Mouse (Mus musculus) midbrain, embryonic 16.5 days (tissue): ENCODE measurements around the gene Cpeb2. TPM values are rescaled to one million over a fixed set of nuclear protein-coding genes. Genes with fewer than 3 reads are reported as not detected.
A peak's percentile ranks its signal among the peaks of the same experiment; 100 is the strongest.

Source experiments
- ATAC-seq: fragments of 200-750 bp; cut with Nextera tagmentation; 2 replicates; pipeline ENCODE4 v1.8.0; 2017; ENCODE audit warnings: moderate TSS enrichment
- H3K27ac ChIP-seq: fragments of 300-500 bp; sonication (generic); 2 replicates; pipeline ENCODE4 v1.5.1; 2014; ENCODE audit warnings: mild to moderate bottlenecking, low read length, mixed read lengths
- H3K27me3 ChIP-seq: fragments of 300-500 bp; sonication (generic); 2 replicates; pipeline ENCODE4 v1.6.1; 2014; ENCODE audit warnings: low read depth, low read length, mixed read lengths; ENCODE audit not compliant: control insufficient read depth, insufficient read depth
- H3K36me3 ChIP-seq: fragments of 300-500 bp; sonication (generic); 2 replicates; pipeline ENCODE4 v1.6.1; 2014; ENCODE audit warnings: mild to moderate bottlenecking, low read length, moderate library complexity, mixed read lengths; ENCODE audit not compliant: control insufficient read depth, insufficient read depth
- H3K4me1 ChIP-seq: fragments of 300-500 bp; sonication (generic); 2 replicates; pipeline ENCODE4 v1.6.1; 2014; ENCODE audit warnings: mild to moderate bottlenecking, low read length, mixed read lengths; ENCODE audit not compliant: control insufficient read depth, insufficient read depth
- H3K4me2 ChIP-seq: fragments of 300-500 bp; sonication (generic); 2 replicates; pipeline ENCODE4 v1.6.1; 2014; ENCODE audit warnings: mild to moderate bottlenecking, low read length, mixed read lengths
- H3K4me3 ChIP-seq: fragments of 300-500 bp; sonication (generic); 2 replicates; pipeline ENCODE4 v1.5.1; 2014; ENCODE audit warnings: low read depth, mild to moderate bottlenecking, low read length, moderate library complexity, mixed read lengths
- H3K9ac ChIP-seq: fragments of 300-500 bp; sonication (generic); 2 replicates; pipeline ENCODE4 v1.6.1; 2014; ENCODE audit warnings: low read depth, low read length, mixed read lengths
- H3K9me3 ChIP-seq: fragments of 300-500 bp; sonication (generic); replicated peaks from 2 replicates; pipeline ENCODE4 v1.6.1; 2014; ENCODE audit warnings: mild to moderate bottlenecking, low read length, mixed read lengths; ENCODE audit not compliant: control insufficient read depth, poor library complexity, severe bottlenecking
- WGBS: fragments of 180-500 bp; shearing (Covaris S2); extraction: QIAGEN DNeasy Blood & Tissue Kit; methylation state at CpG from one replicate; pipeline ENCODE4 v1.1.7; 2014; 5-methylcytosine and 5-hydroxymethylcytosine counted together
- polyA plus RNA-seq: library from polyadenylated mRNA; unstranded; fragments of >200 nt; fragmentation: Nextera tagmentation; extraction: Ambion mirVana; gene quantifications from 2 replicates; pipeline ENCODE4 v1.2.1, GENCODE M21; 2015

Cpeb2 gene
- polyA plus RNA-seq, 1 experiment from 2014 or later, result 15.7 TPM

DNA sequence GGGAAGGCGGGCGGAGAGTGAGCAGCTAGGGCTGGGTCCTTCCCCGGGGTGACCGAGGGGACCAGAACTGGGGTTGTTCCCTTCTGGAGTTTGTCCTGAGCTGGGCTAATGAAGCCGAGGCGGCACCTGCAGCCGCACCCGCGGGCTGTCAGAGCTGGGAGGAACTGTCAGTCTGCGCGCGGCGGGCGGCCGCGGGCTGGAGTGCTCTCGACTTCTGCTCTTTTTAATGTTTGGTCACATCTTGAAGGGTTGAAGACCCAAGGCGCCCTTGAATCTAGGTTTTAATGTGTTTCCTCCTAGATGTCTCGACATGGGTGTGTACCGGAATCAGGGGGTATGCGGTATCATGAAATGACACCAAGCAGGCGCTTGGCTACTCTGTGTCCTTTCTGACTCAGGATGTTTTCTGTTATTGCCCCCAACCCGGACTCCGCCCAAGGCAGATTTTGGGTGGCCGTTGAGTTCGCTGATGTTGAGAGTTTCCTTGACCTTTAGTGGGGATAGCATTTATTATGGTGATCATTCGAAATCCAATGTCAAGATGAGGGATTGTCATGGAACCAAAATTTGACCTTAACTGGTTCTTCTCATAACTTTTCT is 2.3 kb downstream of the Cpeb2 start:
- 2% methylated on average over 27 of the region's 27 CpGs for WGBS
- H3K27ac ChIP-seq, result peak overlapping the region; percentile 100

GRCm38 (mm10) chr5:43235997-43236396 is 3.0 kb downstream of the Cpeb2 start:
- H3K27ac ChIP-seq, result peak overlapping the region; percentile 62
- no peaks in the 10 kb centered on the region for H3K27me3 ChIP-seq
- H3K4me1 ChIP-seq, result peaks cover 14% of the 10 kb centered on the region
- no peak for ATAC-seq
- peak overlapping the region; percentile 99 for H3K4me3 ChIP-seq
- 20% methylated on average over 5 of the region's 5 CpGs for WGBS
- no peaks in the 10 kb centered on the region for H3K9me3 ChIP-seq
- peak overlapping the region; percentile 87 for H3K4me2 ChIP-seq
- peak overlapping the region; percentile 99 for H3K9ac ChIP-seq
- H3K36me3 ChIP-seq, result no peaks in the 10 kb centered on the region

More for the DNA sequence above, 2.3 kb downstream of the Cpeb2 start:
- Histone ChIP-seq H3K27me3 (no peaks in the 10 kb centered on the region), H3K4me2 (peak overlapping the region; percentile 87), H3K9ac (peak overlapping the region; percentile 99), H3K9me3 (no peaks in the 10 kb centered on the region), H3K36me3 (no peaks in the 10 kb centered on the region), H3K4me1 (peaks cover 14% of the 10 kb centered on the region), H3K4me3 (peak overlapping the region; percentile 99)
- no peak for ATAC-seq

DNA sequence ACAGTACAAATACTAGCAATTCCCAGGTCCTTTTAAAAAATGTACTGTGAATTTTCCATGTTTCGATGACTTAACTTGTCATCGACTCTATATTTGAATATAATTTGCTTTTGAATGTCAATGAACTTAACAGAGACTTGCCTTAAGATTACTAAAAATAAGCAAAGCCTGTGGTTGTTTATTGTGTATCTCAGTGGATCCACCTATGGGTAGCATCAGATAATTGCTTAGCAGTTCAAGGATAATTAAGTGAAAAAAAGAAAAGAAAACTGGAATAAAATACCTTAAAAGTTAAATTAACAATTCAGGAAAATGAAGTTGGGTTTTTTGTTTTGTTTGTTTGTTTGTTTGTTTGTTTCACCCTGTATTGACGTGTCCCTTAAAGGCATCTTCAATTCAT is 3.5 kb downstream of the Cpeb2 start:
- H3K9me3 ChIP-seq, result no peaks in the 10 kb centered on the region
- peaks cover 14% of the 10 kb centered on the region for H3K4me1 ChIP-seq
- H3K27ac ChIP-seq, result no peak overlapping the region
- 65% methylated on average over 3 of the region's 3 CpGs for WGBS
- H3K4me3 ChIP-seq, result peak overlapping the region; percentile 99
- no peak for ATAC-seq
- no peak overlapping the region for H3K9ac ChIP-seq
- H3K27me3 ChIP-seq, result no peaks in the 10 kb centered on the region
- no peaks in the 10 kb centered on the region for H3K36me3 ChIP-seq
- peak overlapping the region; percentile 87; the same call in 1 of the 2 replicates for H3K4me2 ChIP-seq

- no peak overlapping the region for H3K27ac ChIP-seq
- ATAC-seq, result no peak
Observed at GRCm38 (mm10) chr5:43237238-43237637, 4.3 kb downstream of the Cpeb2 start.

GRCm38 (mm10) chr5:43239141-43239835 is 6.3 kb downstream of the Cpeb2 start:
- no peak for ATAC-seq
- H3K4me1 ChIP-seq, result peaks cover 26% of the 10 kb centered on the region
- WGBS, result 80% methylated on average over 6 of the region's 6 CpGs
- H3K36me3 ChIP-seq, result no peaks in the 10 kb centered on the region
- H3K4me2 ChIP-seq, result peak overlapping the region; percentile 36
- no peaks in the 10 kb centered on the region for H3K27me3 ChIP-seq
- H3K4me3 ChIP-seq, result peak overlapping the region; percentile 4; the same call in 1 of the 2 replicates
- no peak overlapping the region for H3K27ac ChIP-seq
- H3K9ac ChIP-seq, result no peak overlapping the region
- H3K9me3 ChIP-seq, result no peaks in the 10 kb centered on the region

More at GRCm38 (mm10) chr5:43237238-43237637, 4.3 kb downstream of the Cpeb2 start:
- WGBS, result 43% methylated on average over 12 of the region's 12 CpGs
- 0 out of 2 replicates have a peak overlapping the region, but pooled peaks have one; percentile 6 for H3K9ac ChIP-seq
- no peaks in the 10 kb centered on the region for H3K36me3 ChIP-seq
- H3K4me3 ChIP-seq, result peak overlapping the region; percentile 99
- no peaks in the 10 kb centered on the region for H3K9me3 ChIP-seq
- H3K4me1 ChIP-seq, result peaks cover 18% of the 10 kb centered on the region
- H3K27me3 ChIP-seq, result no peaks in the 10 kb centered on the region
- H3K4me2 ChIP-seq, result peak overlapping the region; percentile 87

DNA sequence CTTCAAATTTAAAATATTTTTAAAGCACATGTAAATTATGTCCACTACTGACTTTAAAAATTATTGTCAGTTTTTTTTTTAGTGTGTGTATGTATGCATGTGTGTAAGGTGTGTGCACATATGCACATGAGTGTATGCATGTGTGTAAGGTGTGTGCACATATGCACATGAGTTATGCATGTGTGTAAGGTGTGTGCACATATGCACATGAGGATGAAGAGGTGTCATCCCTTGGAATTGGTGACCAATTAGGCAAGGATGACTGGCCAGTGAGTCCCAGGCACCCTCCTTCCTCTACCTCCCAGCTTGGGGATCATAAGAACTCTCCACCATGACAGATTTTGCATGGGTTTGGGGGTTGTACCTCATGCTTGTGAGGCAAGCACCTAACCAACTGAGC is 7.8 kb downstream of the Cpeb2 start:
- Histone ChIP-seq H3K27ac (no peak overlapping the region), H3K27me3 (no peaks in the 10 kb centered on the region), H3K4me2 (peak overlapping the region; percentile 4; the same call in 1 of the 2 replicates), H3K4me3 (no peak overlapping the region), H3K9me3 (no peaks in the 10 kb centered on the region), H3K4me1 (peaks cover 26% of the 10 kb centered on the region), H3K36me3 (peaks cover 3% of the 10 kb centered on the region; the same call in 1 of the 2 replicates), H3K9ac (no peak overlapping the region)
- ATAC-seq, result no peak

DNA sequence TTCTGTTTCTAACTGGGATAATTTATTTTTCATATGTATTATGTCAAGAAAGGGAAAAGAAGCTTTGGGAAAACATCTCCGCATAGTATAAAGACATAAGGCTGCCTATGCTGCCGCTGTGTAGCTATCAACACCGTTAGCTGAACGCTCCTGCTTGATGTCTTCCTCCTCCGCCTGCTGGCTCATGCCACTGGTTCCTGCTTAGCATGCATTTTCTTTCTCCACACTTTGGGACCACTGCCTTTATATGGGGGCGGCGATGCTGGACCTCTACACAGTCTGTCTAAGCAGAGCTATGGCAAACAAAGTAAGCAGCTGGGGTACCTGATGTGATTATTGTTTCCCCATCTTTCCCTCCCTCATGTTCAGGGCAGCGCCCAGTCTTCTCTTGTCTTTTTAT is 13.3 kb downstream of the Cpeb2 start:
- H3K27me3 ChIP-seq, result no peaks in the 10 kb centered on the region
- 81% methylated on average over 8 of the region's 8 CpGs for WGBS
- ATAC-seq, result no peak
- no peak overlapping the region for H3K27ac ChIP-seq
- peaks cover 10% of the 10 kb centered on the region for H3K36me3 ChIP-seq
- no peak overlapping the region for H3K4me3 ChIP-seq
- H3K9ac ChIP-seq, result no peak overlapping the region
- no peak overlapping the region for H3K4me2 ChIP-seq
- no peaks in the 10 kb centered on the region for H3K9me3 ChIP-seq
- H3K4me1 ChIP-seq, result peaks cover 14% of the 10 kb centered on the region

DNA sequence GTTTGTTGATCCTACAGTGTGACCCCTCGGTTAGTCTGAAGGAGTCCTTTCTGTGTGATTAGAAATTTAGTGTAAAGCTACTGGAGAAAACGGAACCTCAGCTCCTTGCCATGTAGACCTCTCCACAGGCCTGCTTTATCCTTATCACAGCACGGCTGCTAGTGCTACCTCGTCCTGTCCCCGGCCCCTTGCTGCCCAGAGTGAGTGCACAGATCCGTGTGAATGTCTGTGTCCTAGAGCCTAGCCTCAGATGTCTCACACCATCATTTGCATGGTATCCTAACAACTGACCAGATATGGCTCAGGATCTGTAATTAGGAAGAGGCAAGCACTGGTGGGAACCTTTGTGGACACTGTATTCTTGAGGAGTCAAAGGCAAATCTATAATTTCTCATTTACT is 14.0 kb downstream of the Cpeb2 start:
- H3K4me1 ChIP-seq, result peaks cover 14% of the 10 kb centered on the region
- H3K4me2 ChIP-seq, result no peak overlapping the region
- H3K36me3 ChIP-seq, result peaks cover 10% of the 10 kb centered on the region
- no peak overlapping the region for H3K9ac ChIP-seq
- H3K27me3 ChIP-seq, result no peaks in the 10 kb centered on the region
- WGBS, result 79% methylated on average over 6 of the region's 6 CpGs
- no peak overlapping the region for H3K27ac ChIP-seq
- no peaks in the 10 kb centered on the region for H3K9me3 ChIP-seq
- ATAC-seq, result no peak
- H3K4me3 ChIP-seq, result no peak overlapping the region

DNA sequence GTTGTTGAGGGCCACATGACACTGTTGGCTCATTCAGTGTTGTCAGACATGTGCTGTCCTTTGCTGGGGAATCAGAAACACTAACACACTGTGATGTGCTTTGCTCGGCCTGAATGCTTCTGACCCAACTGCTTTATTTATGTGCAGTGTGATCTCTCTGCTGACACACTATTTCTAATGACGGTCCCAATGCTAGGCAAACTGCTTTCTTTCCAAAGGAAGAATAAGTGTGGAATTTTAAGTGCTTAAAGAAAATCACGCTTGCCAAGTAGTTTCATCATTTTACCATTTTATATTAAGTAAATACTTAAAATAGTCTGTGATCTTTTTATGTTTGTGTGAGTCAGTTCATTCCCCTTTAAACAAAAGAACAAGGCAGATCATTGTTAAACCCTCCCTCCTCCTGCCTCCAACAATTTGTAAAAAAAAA is 15.0 kb downstream of the Cpeb2 start:
- ATAC-seq, result no peak

More for the DNA sequence above, 15.0 kb downstream of the Cpeb2 start:
- Histone ChIP-seq H3K4me1 (peaks cover 5% of the 10 kb centered on the region), H3K9ac (no peak overlapping the region), H3K27ac (no peak overlapping the region), H3K4me3 (no peak overlapping the region), H3K4me2 (no peak overlapping the region), H3K36me3 (peaks cover 10% of the 10 kb centered on the region), H3K9me3 (no peaks in the 10 kb centered on the region), H3K27me3 (no peaks in the 10 kb centered on the region)
- WGBS, result 41% methylated on average over 3 of the region's 3 CpGs
